Mouse (Mus musculus) CD4-positive, CD25-positive, alpha-beta regulatory T cell (primary cell): ENCODE results near the gene Adprhl1. TPM values are rescaled to one million over a fixed set of nuclear protein-coding genes. Genes with fewer than 3 reads are reported as not detected.

ENCODE experiments used
- polyA plus RNA-seq: library from polyadenylated mRNA; unstranded; fragments of 100-300 nt; shearing (Covaris generic); gene quantifications from one replicate; pipeline ENCODE4 v1.2.1, GENCODE M21; 2017

The Adprhl1 gene
- polyA plus RNA-seq = 0.13 TPM

GRCm38 (mm10) chr8:13254019-13254418 lies at the start of gene Adprhl1:
Adprhl1 (minus strand) TSS chr8:13254162.

GRCm38 (mm10) chr8:13287692-13288623 lies 34.0 kb upstream of the Adprhl1 start, which contains the start of the genes Dcun1d2 and Tmco3:
Dcun1d2 (minus strand) TSS chr8:13288131.
Tmco3 (plus strand) TSS chr8:13288190.

GRCm38 (mm10) chr8:13200301-13201012 lies 53.5 kb downstream of the Adprhl1 start, which contains the start of gene Grtp1:
Grtp1 (minus strand) TSS chr8:13200620.

Other genes with a start within 250 kb of the Adprhl1 start
- gene F7, start 228.1 kb downstream of the Adprhl1 start, polyA plus RNA-seq = not detected
- gene F10, start 216.9 kb downstream of the Adprhl1 start, polyA plus RNA-seq = not detected
- gene Proz, start 193.2 kb downstream of the Adprhl1 start, polyA plus RNA-seq = 2.8 TPM
- 47.2 TPM for gene Pcid2, start 148.7 kb downstream of the Adprhl1 start, polyA plus RNA-seq
- 41.7 TPM for gene Cul4a, start 148.5 kb downstream of the Adprhl1 start, polyA plus RNA-seq
- gene Lamp1, start 95.0 kb downstream of the Adprhl1 start, polyA plus RNA-seq = 289 TPM
- 3.1 TPM for gene Grtp1, start 53.5 kb downstream of the Adprhl1 start, polyA plus RNA-seq
- gene Dcun1d2, start 34.0 kb upstream of the Adprhl1 start, polyA plus RNA-seq = 35.7 TPM
- gene Tmco3, start 34.0 kb upstream of the Adprhl1 start, polyA plus RNA-seq = 39.6 TPM
- 81.3 TPM for gene Tfdp1, start 84.6 kb upstream of the Adprhl1 start, polyA plus RNA-seq
- gene Atp4b, start 142.7 kb upstream of the Adprhl1 start, polyA plus RNA-seq = not detected
- not detected for gene Grk1, start 150.9 kb upstream of the Adprhl1 start, polyA plus RNA-seq
- not detected for gene Tmem255b, start 181.0 kb upstream of the Adprhl1 start, polyA plus RNA-seq
- 0.07 TPM for gene Gas6, start 240.3 kb upstream of the Adprhl1 start, polyA plus RNA-seq